Mouse (Mus musculus) kidney, postnatal 0 days (tissue): ENCODE data around the gene Tmod4. TPM values are rescaled to one million over a fixed set of nuclear protein-coding genes. Genes with fewer than 3 reads are reported as not detected.

ENCODE experiments used
- ATAC-seq: fragments of 200-750 bp; cut with Nextera tagmentation; replicated peaks from 2 replicates; pipeline ENCODE4 v1.8.0; 2017; ENCODE audit warnings: low read depth, moderate number of reproducible peaks, moderate TSS enrichment, moderate library complexity; ENCODE audit not compliant: low FRiP score
- DNase-seq: peaks from one replicate; pipeline ENCODE4 v3.0.0-alpha.2; 2016; ENCODE audit warnings: low spot score
- H3K27ac ChIP-seq: fragments of 300-500 bp; sonication (generic); 2 replicates; pipeline ENCODE4 v1.5.1; 2014; ENCODE audit warnings: mild to moderate bottlenecking
- H3K27me3 ChIP-seq: fragments of 300-500 bp; sonication (generic); 2 replicates; pipeline ENCODE4 v1.6.1; 2014; ENCODE audit warnings: low read length, mixed read lengths; ENCODE audit not compliant: insufficient read depth
- H3K36me3 ChIP-seq: fragments of 300-500 bp; sonication (generic); 2 replicates; pipeline ENCODE4 v1.6.1; 2014; ENCODE audit warnings: low read length, mixed read lengths; ENCODE audit not compliant: insufficient read depth
- H3K4me1 ChIP-seq: fragments of 300-500 bp; sonication (generic); replicated peaks from 2 replicates; pipeline ENCODE4 v1.6.1; 2014; ENCODE audit warnings: antibody characterized with exemption, low read length, mixed read lengths; ENCODE audit not compliant: insufficient read depth
- H3K4me2 ChIP-seq: fragments of 300-500 bp; sonication (generic); 2 replicates; pipeline ENCODE4 v1.6.1; 2014; ENCODE audit warnings: mild to moderate bottlenecking, low read length, moderate library complexity, mixed read lengths
- H3K4me3 ChIP-seq: fragments of 300-500 bp; sonication (generic); replicated peaks from 2 replicates; pipeline ENCODE4 v1.5.1; 2014; ENCODE audit warnings: low read depth, low read length
- H3K9ac ChIP-seq: fragments of 300-500 bp; sonication (generic); 2 replicates; pipeline ENCODE4 v1.6.1; 2014; ENCODE audit warnings: low read depth, low read length
- H3K9me3 ChIP-seq: fragments of 300-500 bp; sonication (generic); replicated peaks from 2 replicates; pipeline ENCODE4 v1.6.1; 2016; ENCODE audit warnings: low read length, inconsistent platforms, mixed read lengths
- CTCF ChIP-seq: IDR thresholded peaks from 2 replicates; pipeline ENCODE4 v1.5.1; 2016; ENCODE audit warnings: antibody characterized with exemption, low read depth, mild to moderate bottlenecking, moderate library complexity
- whole genome bisulfite sequencing: fragments of 180-500 bp; shearing (Covaris S2); extraction: QIAGEN DNeasy Blood & Tissue Kit; methylation state at CpG from one replicate; pipeline ENCODE4 v1.1.7; 2014; 5-methylcytosine and 5-hydroxymethylcytosine counted together
- polyA plus RNA-seq: library from polyadenylated mRNA; unstranded; fragments of >200 nt; fragmentation: Nextera tagmentation; extraction: Ambion mirVana; gene quantifications from 2 replicates; pipeline ENCODE4 v1.2.1, GENCODE M21; 2015

The Tmod4 gene
- polyA plus RNA-seq, 1 experiment from 2014 or later = 0.83 TPM

DNA sequence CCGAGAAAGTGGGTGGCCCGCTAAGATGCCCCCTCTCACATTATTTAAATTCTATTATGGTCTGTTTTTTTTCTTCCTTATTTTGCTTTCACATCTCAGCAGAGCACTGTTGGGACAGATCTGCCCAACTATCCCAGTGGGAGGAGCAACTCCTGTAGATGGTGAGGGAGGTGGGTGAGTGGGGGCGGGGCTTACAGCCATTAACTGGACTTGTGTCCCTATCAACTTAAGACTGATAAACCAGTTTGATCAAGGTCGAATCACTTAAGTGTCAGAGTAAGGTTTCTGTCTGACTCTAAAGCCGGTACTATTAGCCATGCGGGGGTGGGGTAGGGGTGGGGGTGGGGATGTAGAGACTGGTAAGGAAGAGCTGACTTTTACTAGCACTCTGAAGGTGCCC is 10.7 kb downstream of the Tmod4 start:
- ATAC-seq (no peak), DNase-seq (peak; percentile 68)
- 18% methylated on average over 6 of the region's 6 CpGs for WGBS
- Histone ChIP-seq H3K27ac (peak overlapping the region; percentile 50; the same call in 1 of the 2 replicates), H3K36me3 (peaks cover 3% of the 10 kb centered on the region), H3K27me3 (no peaks in the 10 kb centered on the region), H3K9me3 (no peaks in the 10 kb centered on the region), H3K4me1 (peaks cover 12% of the 10 kb centered on the region), H3K4me2 (peak overlapping the region; percentile 53), H3K4me3 (peak overlapping the region; percentile 30), H3K9ac (0 out of 2 replicates have a peak overlapping the region, but pooled peaks have one; percentile 31)
- no peak for TF ChIP-seq CTCF

DNA sequence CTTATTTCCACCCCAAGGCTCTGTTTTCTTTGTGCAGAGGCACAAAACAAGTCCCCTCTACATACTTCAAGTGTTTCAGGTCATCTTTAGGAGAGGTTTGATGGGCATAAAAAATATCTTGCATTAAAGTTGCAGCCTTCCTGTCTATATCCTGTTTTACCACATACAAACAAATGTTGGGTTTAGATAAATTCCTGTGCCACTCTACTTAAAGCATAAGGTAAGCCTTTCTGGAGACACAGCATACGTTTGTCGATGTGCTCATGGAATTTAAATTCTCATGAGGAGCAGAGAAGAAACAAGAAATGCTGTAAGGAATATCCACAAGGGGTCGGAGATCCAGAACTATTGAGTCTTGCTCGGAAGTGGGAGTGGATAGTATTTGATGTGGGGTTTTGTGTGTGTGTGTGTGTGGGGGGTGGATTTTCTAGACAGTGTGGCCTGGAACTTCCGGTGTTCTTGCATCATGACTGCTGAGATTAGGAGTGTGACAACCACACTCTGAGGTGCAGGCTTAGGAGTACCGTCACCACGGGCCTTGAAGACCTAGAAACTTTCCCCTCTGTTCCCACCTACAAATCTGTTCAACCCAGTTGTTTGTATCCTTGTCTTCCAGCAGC is 11.3 kb downstream of the Tmod4 start:
- H3K9ac ChIP-seq = no peak overlapping the region
- DNase-seq (no peak), ATAC-seq (no peak)
- H3K27ac ChIP-seq = peak overlapping the region; percentile 50; the same call in 1 of the 2 replicates
- peaks cover 7% of the 10 kb centered on the region for H3K36me3 ChIP-seq
- peaks cover 12% of the 10 kb centered on the region for H3K4me1 ChIP-seq
- 0 out of 2 replicates have a peak overlapping the region, but pooled peaks have one; percentile 30 for H3K4me3 ChIP-seq
- no peak for TF ChIP-seq CTCF
- H3K27me3 ChIP-seq = no peaks in the 10 kb centered on the region
- H3K4me2 ChIP-seq = peak overlapping the region; percentile 53
- WGBS = 81% methylated on average over 7 of the region's 7 CpGs
- H3K9me3 ChIP-seq = no peaks in the 10 kb centered on the region

DNA sequence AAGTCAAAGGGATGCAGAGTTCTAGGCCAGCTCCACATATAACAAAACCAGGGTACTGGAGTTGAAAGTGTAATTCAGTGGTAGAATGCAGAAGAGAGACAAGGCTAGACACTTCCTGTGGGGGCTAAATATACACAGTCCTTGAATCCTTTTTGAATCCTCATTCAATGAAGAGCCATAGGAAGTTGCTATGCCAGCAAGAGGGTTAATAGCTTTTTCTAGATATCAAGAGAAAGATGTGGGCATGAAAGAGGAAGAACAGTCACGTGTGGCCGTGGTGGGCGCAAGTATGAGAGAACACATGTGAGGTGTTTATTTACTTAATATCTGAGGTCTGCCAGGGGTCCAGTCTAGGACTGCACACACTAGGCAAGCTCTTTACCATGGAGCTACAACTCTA is 12.1 kb downstream of the Tmod4 start:
- 94% methylated on average over 3 of the region's 3 CpGs for WGBS
- H3K4me2 ChIP-seq = no peak overlapping the region
- H3K4me1 ChIP-seq = peaks cover 12% of the 10 kb centered on the region
- peaks cover 7% of the 10 kb centered on the region for H3K36me3 ChIP-seq
- no peaks in the 10 kb centered on the region for H3K27me3 ChIP-seq
- no peaks in the 10 kb centered on the region for H3K9me3 ChIP-seq
- no peak for TF ChIP-seq CTCF
- no peak overlapping the region for H3K4me3 ChIP-seq
- DNase-seq (no peak), ATAC-seq (no peak)
- no peak overlapping the region for H3K9ac ChIP-seq
- H3K27ac ChIP-seq = no peak overlapping the region

DNA sequence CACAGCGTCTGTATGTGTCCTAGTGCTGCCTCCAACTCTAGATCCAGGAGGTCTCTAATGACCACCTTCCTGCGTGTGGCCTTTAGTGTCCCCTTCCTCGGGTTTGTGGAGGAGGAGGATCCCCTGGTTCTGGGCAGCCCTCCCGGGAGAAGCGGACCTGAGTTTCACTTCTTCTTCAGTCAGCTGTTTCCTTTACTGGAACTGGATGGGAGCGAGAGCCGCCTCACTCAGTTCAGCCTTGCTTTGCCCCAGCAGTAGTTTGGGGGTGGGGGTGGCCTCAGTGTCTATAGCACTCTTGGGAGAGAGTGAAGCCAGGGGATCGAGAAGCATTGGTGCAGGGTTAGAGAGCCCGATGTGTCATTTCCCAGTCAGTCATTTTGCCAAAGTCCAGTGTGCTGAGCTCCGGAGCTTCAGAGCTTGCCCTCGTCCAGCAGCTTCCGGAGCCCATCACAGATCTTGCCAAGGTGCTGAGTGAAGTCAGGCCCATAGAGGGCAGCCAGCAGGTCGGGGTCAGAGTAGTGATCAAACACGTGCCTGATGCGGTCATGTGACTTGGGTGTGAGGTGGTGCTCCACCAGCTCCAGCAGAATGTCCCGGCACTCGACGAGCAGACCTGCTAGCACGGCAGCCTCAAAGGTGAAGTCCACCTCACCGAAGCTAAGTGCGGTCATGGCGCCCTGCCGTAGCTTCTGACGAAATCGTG is 15.5 kb downstream of the Tmod4 start:
- H3K4me3 ChIP-seq = no peak overlapping the region
- no peak for DNase-seq
- H3K27ac ChIP-seq = no peak overlapping the region
- no peak for TF ChIP-seq CTCF
- ATAC-seq = peak; percentile 31; the same call in 1 of the 2 replicates
- WGBS = 73% methylated on average over 25 of the region's 25 CpGs
- no peak overlapping the region for H3K9ac ChIP-seq
- H3K4me2 ChIP-seq = no peak overlapping the region
- no peaks in the 10 kb centered on the region for H3K9me3 ChIP-seq
- peaks cover 7% of the 10 kb centered on the region; the same call in 1 of the 2 replicates for H3K4me1 ChIP-seq
- H3K27me3 ChIP-seq = no peaks in the 10 kb centered on the region
- H3K36me3 ChIP-seq = peaks cover 7% of the 10 kb centered on the region

DNA sequence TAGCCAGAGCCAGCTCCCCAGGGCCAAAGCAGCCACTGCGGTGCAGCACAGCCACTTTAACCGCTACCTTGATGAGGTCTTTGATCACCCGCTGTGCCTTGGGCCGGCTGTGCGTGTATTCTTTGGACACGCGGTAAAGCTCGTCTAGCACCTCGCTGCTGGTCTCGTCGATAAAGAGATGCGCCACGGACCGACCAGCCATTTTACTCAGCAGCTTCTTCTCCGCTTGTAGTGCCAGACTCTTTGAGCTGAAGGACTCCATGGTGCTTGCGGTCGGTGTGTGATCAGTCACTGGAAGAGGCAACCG is 16.0 kb downstream of the Tmod4 start:
- Histone ChIP-seq H3K27me3 (no peaks in the 10 kb centered on the region), H3K4me2 (no peak overlapping the region), H3K36me3 (peaks cover 7% of the 10 kb centered on the region), H3K4me3 (no peak overlapping the region), H3K4me1 (peaks cover 7% of the 10 kb centered on the region; the same call in 1 of the 2 replicates), H3K9me3 (no peaks in the 10 kb centered on the region), H3K9ac (no peak overlapping the region), H3K27ac (no peak overlapping the region)
- no peak; the same call in 1 of the 2 replicates for ATAC-seq
- no peak for TF ChIP-seq CTCF
- DNase-seq = no peak
- 70% methylated on average over 18 of the region's 18 CpGs for WGBS

DNA sequence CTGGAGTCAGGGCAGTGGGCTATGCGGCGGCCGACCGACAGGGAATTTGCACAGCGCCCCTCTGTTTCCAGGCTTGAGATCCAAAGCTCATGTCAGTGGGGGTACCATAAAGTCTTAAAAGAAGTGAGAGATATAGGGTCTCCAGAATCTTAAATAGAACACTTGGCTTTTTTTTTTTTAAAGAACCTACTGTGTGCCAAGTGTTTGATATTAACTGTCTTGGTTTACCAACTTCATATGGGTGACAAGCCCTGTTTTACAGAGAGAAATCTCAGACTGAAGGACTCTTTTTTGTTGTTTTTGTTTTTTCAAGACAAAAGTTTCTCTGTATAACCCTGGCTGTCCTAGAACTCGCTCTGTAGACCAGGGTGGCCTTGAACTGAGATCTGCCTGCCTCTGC is 16.5 kb downstream of the Tmod4 start:
- no peaks in the 10 kb centered on the region for H3K27me3 ChIP-seq
- H3K27ac ChIP-seq = no peak overlapping the region
- H3K4me1 ChIP-seq = 0 out of 2 replicates have a peak, but pooled peaks cover 1% of the 10 kb centered on the region
- ATAC-seq (no peak), DNase-seq (no peak)
- 95% methylated on average over 6 of the region's 6 CpGs for WGBS
- H3K4me3 ChIP-seq = no peak overlapping the region
- no peak for TF ChIP-seq CTCF
- H3K9me3 ChIP-seq = no peaks in the 10 kb centered on the region
- no peak overlapping the region for H3K4me2 ChIP-seq
- H3K9ac ChIP-seq = no peak overlapping the region
- H3K36me3 ChIP-seq = peaks cover 7% of the 10 kb centered on the region
